In genomic region chr9:72438749-72439148, GRCm38 (mm10) we compare ENCODE assay signal across 8 mouse cellular contexts. TPM values are rescaled to one million over a fixed set of nuclear protein-coding genes. Genes with fewer than 3 reads are reported as not detected.
DNase-seq lines count a peak whose midpoint lies in the region; ATAC-seq and TF ChIP-seq lines count a peak whose summit lies in the region.

No protein-coding gene starts in this region.

- H3K4me1 ChIP-seq in neural tube, embryonic 11.5 days (ENCODE audit: control insufficient read depth, insufficient read depth, low read length), result no peaks in the 10 kb centered on the region; the same call in 1 of the 2 replicates
- H3K4me1 ChIP-seq in limb, embryonic 12.5 days (replicated peaks), result peaks cover 5% of the 10 kb centered on the region
- H3K4me1 ChIP-seq in small intestine, adult 2 months (ENCODE audit: control insufficient read depth, insufficient read depth, insufficient read length, low read length), result peaks cover 4% of the 10 kb centered on the region; the same call in 1 of the 2 replicates

- no peaks in the 10 kb centered on the region for H3K27me3 ChIP-seq in neural tube, embryonic 11.5 days (ENCODE audit: control insufficient read depth, insufficient read depth, low read length)
- no peaks in the 10 kb centered on the region for H3K27me3 ChIP-seq in limb, embryonic 12.5 days
- no peaks in the 10 kb centered on the region; the same call in 1 of the 2 replicates for H3K27me3 ChIP-seq in small intestine, adult 2 months (ENCODE audit: control insufficient read depth, insufficient read depth, low read length)

- no peak for ATAC-seq in CD4-positive, CD25-positive, alpha-beta regulatory T cell, adult 4 months
- ATAC-seq in neural tube, embryonic 11.5 days (ENCODE audit: insufficient read depth, low FRiP score, low TSS enrichment), result 0 out of 2 replicates have a peak, but pooled peaks have one; percentile 6
- no peak for ATAC-seq in limb, embryonic 12.5 days (ENCODE audit: insufficient number of reproducible peaks, insufficient read depth, low FRiP score, low TSS enrichment, low read depth)

- H3K9me3 ChIP-seq in neural tube, embryonic 11.5 days (ENCODE audit: control insufficient read depth, low read length), result no peaks in the 10 kb centered on the region
- H3K9me3 ChIP-seq in limb, embryonic 12.5 days, result no peaks in the 10 kb centered on the region

- WGBS in neural tube, embryonic 11.5 days, result 2% methylated on average over 9 of the region's 9 CpGs
- WGBS in limb, embryonic 12.5 days, result 3% methylated on average over 9 of the region's 9 CpGs
- 2% methylated on average over 9 of the region's 9 CpGs for WGBS in small intestine, adult 2 months

- H3K4me3 ChIP-seq in neural tube, embryonic 11.5 days (ENCODE audit: low read depth, low read length), result peak overlapping the region; percentile 58
- H3K4me3 ChIP-seq in limb, embryonic 12.5 days (replicated peaks), result peak overlapping the region; percentile 59
- H3K4me3 ChIP-seq in small intestine, adult 2 months (ENCODE audit: low read depth, low read length), result peak overlapping the region; percentile 88

- H3K36me3 ChIP-seq in neural tube, embryonic 11.5 days (ENCODE audit: control insufficient read depth, insufficient read depth, low read length), result no peaks in the 10 kb centered on the region
- H3K36me3 ChIP-seq in limb, embryonic 12.5 days, result peaks cover 5% of the 10 kb centered on the region; the same call in 1 of the 2 replicates
- H3K36me3 ChIP-seq in small intestine, adult 2 months (ENCODE audit: control insufficient read depth, insufficient read depth, low read length), result no peaks in the 10 kb centered on the region

- H3K9ac ChIP-seq in neural tube, embryonic 11.5 days (ENCODE audit: low read length), result peak overlapping the region; percentile 52
- H3K9ac ChIP-seq in limb, embryonic 12.5 days (replicated peaks), result peak overlapping the region; percentile 67

- no peak for TF ChIP-seq POLR2A in small intestine, adult 2 months (IDR thresholded peaks at IDR 0.05; ENCODE audit: low read depth, low read length)

- no peak overlapping the region for H3K27ac ChIP-seq in neural tube, embryonic 11.5 days (ENCODE audit: low read depth, low read length)
- peak overlapping the region; percentile 45; the same call in 1 of the 2 replicates for H3K27ac ChIP-seq in limb, embryonic 12.5 days
- H3K27ac ChIP-seq in small intestine, adult 2 months (ENCODE audit: insufficient read depth, low read depth, low read length), result no peak overlapping the region

- DNase-seq in CD4-positive, CD25-positive, alpha-beta regulatory T cell, adult 2 months (ENCODE audit: low read depth, low spot score), result peak; percentile 22
- DNase-seq in neural tube, embryonic 11.5 days (ENCODE audit: low spot score), result no peak
- DNase-seq in neural tube, embryonic 10.5 days (ENCODE audit: extremely low spot score, low spot score), result no peak
- DNase-seq in cerebellum, adult 8-10 months, result no peak
- DNase-seq in frontal cortex, postnatal 10 days (ENCODE audit: low spot score in 2 of 2), result no peak

- peak overlapping the region; percentile 89 for H3K4me2 ChIP-seq in neural tube, embryonic 11.5 days (ENCODE audit: low read depth)
- peak overlapping the region; percentile 88 for H3K4me2 ChIP-seq in limb, embryonic 12.5 days

- TF ChIP-seq CTCF in small intestine, adult 2 months (IDR thresholded peaks at IDR 0.05; ENCODE audit: extremely low read depth, insufficient read length, insufficient replicate concordance, low read depth, low read length), result no peak

RNA-seq across cellular contexts. Expression of gene Mns1, which starts 0.9 kb away (rescaled TPM):
- polyA plus RNA-seq in CD4-positive, CD25-positive, alpha-beta regulatory T cell, adult 4 months (2017; shearing (Covaris generic)), result 10 to 100 TPM; 15.0 to 15.6 TPM
- 34.9 and 36.5 TPM in 2 replicates for polyA plus RNA-seq in neural tube, embryonic 11.5 days (2014; fragmentation: Nextera tagmentation; extraction: Ambion mirVana)
- 40.5 and 41.4 TPM in 2 replicates for polyA plus RNA-seq in limb, embryonic 12.5 days (2016; fragmentation: Nextera tagmentation; extraction: Ambion mirVana)
- polyA plus RNA-seq in small intestine, adult 2 months (2012; rRNA removed), result 0.09 and 0.19 TPM in 2 replicates

RNA-seq across cellular contexts. Expression of gene Tex9, which starts 53.3 kb away (rescaled TPM):
- polyA plus RNA-seq in CD4-positive, CD25-positive, alpha-beta regulatory T cell, adult 4 months (2017; shearing (Covaris generic)), result 1 to 10 TPM; 7.9 to 8.6 TPM
- 48.7 and 52.8 TPM in 2 replicates for polyA plus RNA-seq in neural tube, embryonic 11.5 days (2014; fragmentation: Nextera tagmentation; extraction: Ambion mirVana)
- polyA plus RNA-seq in limb, embryonic 12.5 days (2016; fragmentation: Nextera tagmentation; extraction: Ambion mirVana), result 52.2 and 54.8 TPM in 2 replicates
- 0.13 and 0.85 TPM in 2 replicates for polyA plus RNA-seq in small intestine, adult 2 months (2012; rRNA removed)

Comparison
In these comparisons a context has a peak if more than half of its experiments do, and no peak if none do; other contexts are left out.
1. RNA of gene Mns1, which starts 0.9 kb away (polyA plus RNA-seq): 40.5 to 41.4 TPM in limb, embryonic 12.5 days, 34.9 to 36.5 TPM in neural tube, embryonic 11.5 days and 15.0 to 15.6 TPM in CD4-positive, CD25-positive, alpha-beta regulatory T cell, adult 4 months; 0.09 to 0.19 TPM in small intestine, adult 2 months; every median in the first group is over 10 times any median in the second.
2. Peak in every context shown above with its lines, with median percentiles within 50 percentile points of each other: H3K4me3 ChIP-seq.